Mouse (Mus musculus) mature B cell (primary cell): ENCODE measurements around the gene Fam43a.

Experiments used
- in situ Hi-C: fragments of 300-500 bp; cut with MboI; formaldehyde crosslinking; loops from 2 replicates; pipeline ENCODE4 v1.14.3; 2019

Fam43a gene

GRCm38 (mm10) chr16:30599491-30600268, at the start of gene Fam43a:
Fam43a (plus strand) TSS chr16:30599723.
- in situ Hi-C loops, result loop anchor here (5.0 to 25.0 kb wide), 4 partner anchors 73 to 763 kb away; no protein-coding TSS in a partner anchor

- in situ Hi-C loops, result no loop called here
Measured at GRCm38 (mm10) chr16:30549966-30550747, 49.4 kb upstream of the Fam43a start.

GRCm38 (mm10) chr16:30550748-30551192, 48.8 kb upstream of the Fam43a start, which contains the start of gene Tmem44:
Tmem44 (minus strand) TSS chr16:30550842.
- in situ Hi-C loops, result no loop called here

DNA sequence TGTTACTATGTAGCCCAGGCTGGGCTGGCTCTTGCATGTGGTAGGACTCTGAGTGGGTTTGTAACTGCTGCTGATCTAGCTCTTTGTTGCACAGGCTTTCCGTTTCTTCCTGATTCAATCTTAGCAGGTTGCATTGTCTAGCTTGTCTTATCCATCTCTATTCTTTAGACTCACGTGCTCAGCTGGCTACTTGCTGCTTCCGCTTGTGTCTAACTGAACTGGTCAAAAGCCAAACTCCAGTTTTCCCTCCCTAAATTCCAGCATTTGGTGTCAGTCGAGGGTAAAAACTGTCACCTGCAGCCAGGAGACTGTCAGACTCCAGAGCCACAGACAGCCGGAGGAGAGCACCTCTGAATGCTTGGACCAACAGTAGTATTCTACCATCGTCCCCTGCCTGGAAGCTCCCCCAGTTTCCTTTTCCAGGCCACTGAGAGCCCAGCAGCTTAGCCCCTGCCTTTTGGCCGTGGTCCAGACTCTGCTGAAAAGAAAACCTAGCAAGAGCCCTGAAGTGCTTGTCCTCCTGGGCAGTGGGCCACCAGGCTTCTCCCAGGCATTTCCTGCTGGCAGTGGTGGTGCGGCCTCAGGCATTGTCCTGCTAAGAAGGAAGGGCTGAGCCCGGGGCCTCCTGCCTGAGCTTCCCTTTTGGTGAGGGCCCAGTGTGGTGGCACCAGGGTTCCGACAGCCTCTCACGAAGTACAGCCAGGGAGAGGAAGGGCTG, 46.7 kb upstream of the Fam43a start:
- in situ Hi-C loops, result no loop called here

DNA sequence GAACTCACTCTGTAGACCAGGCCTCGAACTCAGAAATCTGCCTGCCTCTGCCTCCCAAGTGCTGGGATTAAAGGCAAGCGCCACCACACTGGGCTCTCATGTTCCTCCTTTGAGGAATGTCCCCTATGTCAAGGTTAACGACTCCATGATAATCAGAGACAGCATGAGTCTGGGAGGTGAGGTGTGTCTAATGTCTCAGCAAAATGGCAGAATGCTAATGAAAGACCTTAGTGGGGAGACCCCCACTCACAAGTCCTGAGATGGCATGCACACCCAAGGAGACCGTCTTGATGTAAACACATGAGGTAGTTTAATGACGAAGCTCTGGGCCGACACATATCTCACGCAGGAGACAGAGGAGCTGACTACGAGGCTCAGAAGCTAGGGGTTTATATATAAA, 45.4 kb upstream of the Fam43a start:
- in situ Hi-C loops, result no loop called here

- in situ Hi-C loops, result no loop called here
Measured at GRCm38 (mm10) chr16:30559312-30559992, 40.1 kb upstream of the Fam43a start.

GRCm38 (mm10) chr16:30560601-30561000, 38.9 kb upstream of the Fam43a start:
- in situ Hi-C loops, result no loop called here

GRCm38 (mm10) chr16:30565631-30566030, 33.9 kb upstream of the Fam43a start:
- in situ Hi-C loops, result no loop called here

GRCm38 (mm10) chr16:30570173-30570572, 29.4 kb upstream of the Fam43a start:
- in situ Hi-C loops, result no loop called here

DNA sequence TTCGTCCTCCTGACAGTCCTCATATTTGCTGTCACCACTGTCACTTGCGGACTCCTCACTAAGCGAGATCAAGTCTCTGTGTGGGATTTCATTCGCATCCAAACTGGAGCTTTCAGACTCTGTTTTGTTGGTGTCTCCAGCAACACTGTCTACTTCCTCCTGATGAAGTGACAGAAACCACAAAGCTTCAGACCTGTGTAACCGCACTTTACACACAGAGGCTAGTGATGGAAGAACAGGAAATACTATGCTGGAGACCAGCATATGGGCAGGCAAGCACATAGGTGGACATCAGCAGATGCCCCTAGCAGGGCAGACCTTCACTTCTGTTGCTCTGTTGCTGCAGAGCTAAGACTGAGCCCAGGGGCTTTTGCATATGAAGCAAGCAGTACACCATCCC, 28.1 kb upstream of the Fam43a start:
- in situ Hi-C loops, result no loop called here

DNA sequence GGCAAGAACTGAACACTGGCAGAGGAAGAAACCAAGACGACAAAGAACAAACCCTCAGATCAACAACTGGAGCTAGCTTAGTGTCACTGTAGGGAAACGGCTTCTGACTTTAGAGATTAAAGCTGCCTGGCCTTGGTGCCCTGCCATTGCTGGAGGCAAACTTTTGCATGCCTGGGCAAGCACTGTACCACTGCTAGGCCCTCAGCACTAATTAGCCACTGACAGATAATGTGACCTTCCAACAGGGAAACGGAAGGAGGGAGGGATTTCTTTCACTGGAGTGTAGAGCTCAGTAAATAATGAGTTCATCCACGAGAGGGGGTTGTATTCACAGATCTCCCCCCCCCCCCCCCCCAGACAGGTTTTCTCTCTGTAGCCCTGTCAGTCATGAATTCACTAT, 27.3 kb upstream of the Fam43a start:
- in situ Hi-C loops, result no loop called here

DNA sequence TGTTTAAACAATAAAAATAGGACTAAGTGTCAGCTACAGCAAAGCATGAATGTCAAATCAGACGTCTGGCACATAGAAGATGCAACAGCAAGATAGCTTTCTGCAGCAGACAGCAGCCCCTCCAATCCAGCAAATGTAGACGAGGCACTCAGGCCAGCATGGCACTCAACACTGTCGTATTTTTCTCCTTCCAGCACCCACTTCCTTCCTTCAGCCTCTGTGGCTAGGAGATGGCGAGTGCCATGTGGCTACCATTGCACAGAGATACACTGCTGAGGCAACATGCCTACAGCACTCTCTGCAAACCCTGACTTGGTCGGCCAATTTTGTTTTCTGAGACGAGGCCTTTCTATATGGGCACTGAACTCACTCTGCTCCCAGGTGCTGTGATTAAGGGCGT, 23.7 kb upstream of the Fam43a start:
- in situ Hi-C loops, result loop anchor here (25.0 kb wide), 1 partner anchor 786 kb away; no protein-coding TSS in a partner anchor

- in situ Hi-C loops, result loop anchor here (25.0 kb wide), 1 partner anchor 786 kb away; no protein-coding TSS in a partner anchor
Measured at GRCm38 (mm10) chr16:30576392-30576791, 23.1 kb upstream of the Fam43a start.

DNA sequence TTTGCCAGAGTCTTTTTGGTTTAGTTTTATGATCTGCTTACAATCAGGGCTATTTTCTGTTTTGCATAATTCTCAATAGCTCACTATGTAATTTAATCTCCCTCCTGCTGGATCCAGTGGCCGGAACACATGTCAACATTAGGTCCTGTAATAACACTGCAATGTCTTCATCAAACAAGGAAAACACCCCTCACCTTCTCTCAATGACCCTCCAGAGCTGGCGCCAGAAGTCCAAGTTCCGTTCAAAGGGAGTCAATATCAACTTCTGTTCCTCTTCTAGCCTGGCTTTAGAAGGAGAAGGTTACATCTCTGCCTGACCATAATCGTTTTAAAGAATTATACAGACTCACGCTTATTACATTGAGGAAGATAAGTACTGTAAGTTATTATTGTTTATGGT, 18.8 kb upstream of the Fam43a start:
- in situ Hi-C loops, result loop anchor here (25.0 kb wide), 1 partner anchor 782 kb away; no protein-coding TSS in a partner anchor

GRCm38 (mm10) chr16:30586935-30587493, 12.5 kb upstream of the Fam43a start:
- in situ Hi-C loops, result loop anchor here (25.0 kb wide), 1 partner anchor 775 kb away; no protein-coding TSS in a partner anchor

- in situ Hi-C loops, result loop anchor here (25.0 kb wide), 1 partner anchor 775 kb away; no protein-coding TSS in a partner anchor
Measured at GRCm38 (mm10) chr16:30587494-30588327, 11.8 kb upstream of the Fam43a start, which contains the start of gene Lsg1. Lsg1 (minus strand) TSS chr16:30587592.

DNA sequence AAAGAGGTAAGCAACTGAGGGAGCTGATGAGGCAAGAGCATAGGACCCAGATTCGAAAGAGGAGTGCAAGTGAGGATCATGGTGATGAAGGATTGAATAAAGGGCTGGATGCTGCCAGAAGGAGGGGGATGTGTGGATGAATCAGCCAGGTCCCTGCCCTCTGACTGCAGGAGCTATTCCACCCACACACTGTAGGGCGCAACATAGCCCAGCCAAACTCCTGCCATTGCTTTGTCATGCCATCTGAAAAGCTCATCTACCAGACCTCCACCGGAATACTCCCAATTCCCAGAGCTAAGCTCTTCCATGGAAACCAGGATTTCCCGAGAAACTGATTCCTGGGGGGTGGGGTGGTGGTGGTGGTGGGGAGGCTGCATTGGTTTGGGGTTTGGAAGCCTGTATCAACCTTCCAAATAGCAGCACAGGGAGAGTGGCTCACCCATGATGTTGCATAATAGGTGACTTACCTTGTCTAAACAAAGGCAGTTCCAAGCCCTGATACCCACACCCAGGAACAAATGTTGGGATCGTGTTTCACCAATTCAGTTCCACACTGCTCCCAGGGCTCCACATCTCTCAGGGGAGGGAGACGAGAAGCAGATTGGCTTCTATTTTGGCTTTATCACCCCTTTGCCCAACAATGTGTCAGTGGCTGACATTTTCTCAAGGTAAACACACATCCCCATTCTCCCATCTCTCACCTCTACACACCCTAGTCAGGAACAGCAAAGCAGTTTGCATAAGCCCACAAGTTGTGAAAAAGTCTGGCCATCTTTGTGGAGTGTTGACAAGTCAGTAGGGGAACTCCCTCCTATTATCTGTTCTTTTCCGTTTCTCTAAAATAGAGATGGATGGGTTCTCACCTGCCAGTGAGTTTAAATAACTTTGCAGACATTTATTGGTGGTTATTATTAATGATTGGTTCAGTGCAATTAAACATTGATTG, 9.0 kb upstream of the Fam43a start:
- in situ Hi-C loops, result loop anchor here (25.0 kb wide), 1 partner anchor 772 kb away; no protein-coding TSS in a partner anchor

DNA sequence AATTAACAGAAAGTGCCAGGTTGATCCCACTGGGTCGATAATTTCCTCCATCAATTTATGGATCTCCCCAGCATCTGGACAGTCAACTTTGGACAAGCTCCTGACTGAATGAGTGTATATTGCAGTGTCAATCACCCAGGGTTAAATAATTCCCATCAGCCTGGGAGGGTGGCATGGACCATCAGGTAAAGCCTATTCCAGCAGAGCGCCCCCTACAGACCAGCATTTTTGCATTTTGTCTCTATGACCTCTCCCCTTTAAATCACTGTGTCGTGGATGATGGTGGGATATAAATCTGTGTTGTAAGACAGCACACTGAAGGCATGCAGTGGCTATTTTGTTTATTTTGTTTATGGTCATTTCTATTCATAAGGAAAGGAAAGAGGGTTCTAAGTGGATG, 7.5 kb upstream of the Fam43a start:
- in situ Hi-C loops, result loop anchor here (25.0 kb wide), 1 partner anchor 770 kb away; no protein-coding TSS in a partner anchor
